Mouse (Mus musculus) lung, postnatal 4 days (tissue): ENCODE results near the gene Agpat4.
A peak's percentile ranks its signal among the peaks of the same experiment; 100 is the strongest.
"Not testable (repeated sequence)": the region's sequence is repeated elsewhere in the genome, so short reads cannot be mapped to it uniquely, and the experiment has no call there.

ENCODE experiments used
- DNase-seq, 2 experiments: peaks; one replicate each; pipeline ENCODE4 v3.0.0; 2021

Agpat4 gene

GRCm38 (mm10) chr17:12118561-12118925 lies at the start of gene Agpat4:
Agpat4 (plus strand) TSS chr17:12118704.
- DNase-seq: peak; percentile 55

DNA sequence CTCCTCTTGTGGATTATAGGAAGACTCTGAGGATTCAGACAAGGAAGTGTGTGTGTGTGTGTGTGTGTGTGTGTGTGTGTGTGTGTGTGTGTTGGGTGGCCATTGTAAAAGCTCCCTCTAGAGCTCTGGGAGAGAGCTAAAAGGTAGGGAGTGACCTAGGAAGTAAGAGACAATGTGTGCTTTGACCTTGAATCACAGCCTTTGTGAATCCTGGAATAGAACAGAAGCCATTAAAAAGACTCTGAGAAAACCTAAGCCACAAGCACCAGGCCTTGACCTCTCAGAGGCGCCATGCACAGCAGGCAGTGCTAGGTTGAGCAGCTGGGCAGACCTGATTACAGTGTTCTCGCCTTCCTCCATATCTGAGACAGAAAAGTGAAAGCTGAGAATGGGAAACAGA lies 41.7 kb upstream of the Agpat4 start:
- DNase-seq: no peak

GRCm38 (mm10) chr17:12080656-12081495 lies 37.6 kb upstream of the Agpat4 start:
- peak; percentile 37 to 65 for DNase-seq

- no peak for DNase-seq
These were observed 36.3 kb upstream of the Agpat4 start for GRCm38 (mm10) chr17:12082201-12082600.

GRCm38 (mm10) chr17:12090261-12090927 lies 28.1 kb upstream of the Agpat4 start:
- DNase-seq: no peak

DNA sequence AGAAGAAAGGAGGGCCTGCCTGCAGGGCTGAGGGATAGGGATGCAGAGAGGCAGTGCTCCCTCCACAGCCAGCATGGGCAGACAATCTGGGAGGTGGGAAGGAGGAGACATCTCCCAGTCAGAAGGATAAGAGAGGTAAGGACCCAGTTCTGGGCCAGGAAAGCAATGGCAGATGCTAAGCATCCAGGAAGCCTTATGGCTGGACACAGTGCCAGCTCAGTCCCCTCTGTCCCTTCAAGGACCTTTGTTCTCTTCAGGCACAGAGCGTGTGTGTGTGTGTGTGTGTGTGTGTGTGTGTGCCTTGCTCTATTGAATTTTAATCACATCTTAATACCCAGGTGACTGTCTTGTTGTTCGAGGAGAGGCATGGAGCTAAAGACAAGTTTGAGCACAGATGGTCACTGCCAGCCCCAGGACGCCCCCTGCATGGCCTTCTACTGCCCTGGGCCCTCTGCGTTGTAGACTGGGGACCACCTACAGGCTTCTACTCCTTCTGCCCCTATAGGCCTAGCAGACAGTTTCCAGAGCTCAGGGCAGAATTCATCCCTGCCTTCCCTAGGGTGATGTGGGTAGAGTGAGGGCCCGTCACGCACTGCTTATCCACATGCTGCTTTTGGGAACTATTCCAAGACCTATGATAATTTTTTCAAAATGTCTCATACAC lies 25.5 kb upstream of the Agpat4 start:
- no peak for DNase-seq

GRCm38 (mm10) chr17:12094016-12094415 lies 24.5 kb upstream of the Agpat4 start:
- no peak for DNase-seq

DNA sequence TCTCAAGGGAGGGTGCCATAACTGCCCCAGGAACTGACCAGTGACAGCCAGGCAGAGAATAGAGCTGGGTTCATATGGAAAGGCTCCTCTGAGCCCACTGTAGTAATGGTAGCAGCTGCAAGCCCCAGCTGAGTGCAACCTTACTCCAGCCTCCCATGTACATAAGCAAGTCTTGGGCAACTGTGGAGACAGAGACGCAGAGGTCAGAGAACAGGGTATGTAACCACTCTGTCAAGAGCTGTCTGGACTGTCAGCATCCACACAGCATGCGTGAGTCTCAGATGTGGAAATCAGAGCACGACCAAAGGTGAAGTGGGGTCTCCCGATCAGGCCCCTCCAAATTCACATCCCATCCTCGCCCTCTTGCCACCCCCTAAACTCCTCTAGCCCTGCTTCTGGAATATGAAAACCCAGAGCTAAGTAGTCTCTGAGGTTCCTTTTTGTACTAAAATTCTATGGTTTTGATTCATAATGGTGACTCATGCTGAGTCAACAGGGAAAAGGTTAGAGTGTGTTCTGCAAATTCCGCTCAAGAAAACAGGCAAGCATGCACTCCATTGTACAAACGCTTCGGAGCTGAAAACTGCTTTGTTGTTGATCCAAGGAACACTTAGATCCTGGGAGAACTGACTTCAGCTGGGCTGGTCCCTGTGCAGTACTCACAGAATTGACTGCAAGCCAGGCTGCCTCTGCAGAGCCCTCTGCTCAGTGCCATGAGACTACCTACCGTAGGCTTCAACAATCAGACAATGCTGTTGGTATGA lies 23.5 kb upstream of the Agpat4 start:
- peak; percentile 38 to 69 for DNase-seq

GRCm38 (mm10) chr17:12099415-12099814 lies 19.1 kb upstream of the Agpat4 start:
- no peak for DNase-seq

GRCm38 (mm10) chr17:12102326-12102725 lies 16.2 kb upstream of the Agpat4 start:
- DNase-seq: no peak

DNA sequence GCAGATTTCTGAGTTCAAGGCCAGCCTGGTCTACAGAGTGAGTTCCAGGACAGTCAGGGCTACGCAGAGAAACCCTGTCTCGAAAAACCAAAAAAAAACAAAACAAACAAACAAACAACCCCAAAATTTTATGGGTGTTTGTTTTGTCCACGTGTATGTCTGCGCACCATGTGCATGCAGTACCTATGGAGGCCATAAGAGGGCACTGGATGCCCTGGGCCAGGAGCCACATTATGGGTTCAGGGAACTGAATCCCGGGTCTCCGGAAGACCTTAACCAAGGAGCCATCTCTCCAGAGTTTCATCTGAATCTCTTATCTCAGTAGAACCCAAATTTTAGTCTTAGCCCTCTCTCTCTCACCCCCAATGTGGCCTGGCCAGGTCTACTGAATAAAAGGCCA lies 14.7 kb upstream of the Agpat4 start:
- DNase-seq: peak in 1 of 2 experiments; percentile 25

DNA sequence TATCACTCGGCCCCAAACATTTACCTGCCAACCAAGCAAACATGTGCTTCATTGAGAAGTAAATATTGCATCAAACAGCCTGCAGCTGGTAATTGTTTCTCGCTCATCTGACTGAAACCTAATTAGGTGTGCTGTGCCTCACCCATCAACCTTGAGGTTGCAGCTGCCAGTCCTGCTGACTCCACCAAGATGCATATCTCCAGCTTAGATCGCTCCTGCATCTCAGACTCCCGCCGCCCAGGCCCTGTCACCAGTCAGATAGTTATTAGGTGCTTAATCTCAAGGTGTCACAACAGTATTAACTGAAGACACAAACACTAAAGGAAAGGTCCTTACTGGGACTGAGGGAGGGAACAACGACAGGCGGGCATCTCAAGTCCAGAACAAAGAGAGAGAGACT lies 14.3 kb upstream of the Agpat4 start:
- DNase-seq: peak in 1 of 2 experiments; percentile 31

DNA sequence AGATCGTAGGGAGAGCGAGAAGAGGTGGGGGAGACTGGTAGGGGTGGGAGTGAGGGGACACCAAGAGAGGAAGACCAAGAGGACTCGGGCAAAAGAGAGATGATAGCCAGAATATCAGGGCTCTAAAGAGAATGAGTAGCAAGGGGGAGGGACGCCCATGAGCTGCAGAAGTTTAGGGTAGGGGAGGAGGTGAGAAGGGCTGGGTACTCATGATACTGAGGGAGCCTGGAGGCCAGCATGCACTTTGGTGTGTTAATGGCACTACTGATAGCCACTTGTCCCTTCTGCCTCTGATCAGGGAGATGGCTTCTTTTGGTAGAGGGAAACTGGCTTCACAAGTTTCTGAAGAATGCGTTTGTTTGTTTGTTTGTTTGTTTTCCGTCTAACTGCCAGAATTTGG lies 13.8 kb upstream of the Agpat4 start:
- DNase-seq: no peak

DNA sequence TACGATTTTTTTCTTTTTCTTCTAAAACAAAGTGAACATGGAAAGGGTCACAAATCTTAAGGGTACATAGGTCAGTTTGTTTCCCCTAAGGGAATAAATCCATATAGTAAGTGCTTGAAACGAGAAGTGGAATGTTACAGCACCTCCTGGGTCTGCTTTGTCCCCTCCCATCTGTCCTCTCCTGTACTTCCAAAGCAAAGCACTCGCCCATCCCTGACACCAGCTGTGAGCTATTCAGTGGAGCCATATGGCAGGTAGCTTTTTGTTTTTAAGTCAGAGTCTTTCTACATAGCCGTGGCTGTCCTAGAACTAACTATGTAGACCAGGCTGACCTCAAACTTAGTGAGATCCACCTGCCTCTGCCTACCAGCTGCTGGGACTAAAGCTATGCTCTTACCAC lies 12.2 kb upstream of the Agpat4 start:
- DNase-seq: no peak

- DNase-seq: no peak
These were observed 4.9 kb upstream of the Agpat4 start for GRCm38 (mm10) chr17:12113626-12114025.

- DNase-seq: no peak
These were observed 3.4 kb upstream of the Agpat4 start for GRCm38 (mm10) chr17:12115086-12115485.

GRCm38 (mm10) chr17:12118131-12118530 lies 373 bp upstream of the Agpat4 start:
- peak in 1 of 2 experiments; percentile 29 for DNase-seq

- peak; percentile 89 for DNase-seq
These were observed 580 bp downstream of the Agpat4 start for GRCm38 (mm10) chr17:12118926-12119641.

- peak in 1 of 2 experiments; percentile 54 for DNase-seq
These were observed 1.2 kb downstream of the Agpat4 start for GRCm38 (mm10) chr17:12119675-12120074.

DNA sequence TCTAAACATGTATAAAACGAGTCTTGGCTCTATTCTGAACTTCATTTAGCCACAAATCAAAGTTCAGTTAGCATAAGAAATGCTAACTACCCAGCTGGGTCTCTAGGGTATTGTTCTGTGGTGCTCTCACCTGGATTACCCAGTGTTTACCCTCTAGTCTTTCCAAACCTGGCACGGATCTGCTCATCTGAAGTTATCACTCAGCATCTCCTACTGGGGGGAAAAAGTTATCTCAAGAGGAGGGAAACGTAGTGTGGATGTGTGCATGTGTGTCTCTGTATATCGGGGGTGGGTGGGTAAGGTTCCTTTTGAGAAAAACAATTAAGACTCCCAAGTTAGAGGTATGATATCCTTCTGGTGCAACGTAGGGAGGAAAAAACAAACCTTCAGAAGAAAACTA lies 1.8 kb downstream of the Agpat4 start:
- no peak for DNase-seq

GRCm38 (mm10) chr17:12121226-12121794 lies 2.8 kb downstream of the Agpat4 start:
- DNase-seq: no peak

GRCm38 (mm10) chr17:12122262-12122661 lies 3.8 kb downstream of the Agpat4 start:
- DNase-seq: not testable (repeated sequence)
